Mouse (Mus musculus): ENCODE data around the gene Zfp942. TPM values are rescaled to one million over a fixed set of nuclear protein-coding genes. Genes with fewer than 3 reads are reported as not detected.
A peak's percentile ranks its signal among the peaks of the same experiment; 100 is the strongest.
"Not testable (repeated sequence)": the region's sequence is repeated elsewhere in the genome, so short reads cannot be mapped to it uniquely, and the experiment has no call there.

Gene Zfp942
- total RNA-seq (2015; ENCODE audit: low replicate concordance) (8.8 and 10.4 TPM in 2 replicates), total RNA-seq (2017; ENCODE audit: low replicate concordance) (10.2 and 14.6 TPM in 2 replicates)

- ATAC-seq (replicated peaks; ENCODE audit: low FRiP score, poor library complexity, severe bottlenecking), result peak; percentile 99
These were observed at the start of gene Zfp942, which contains the start of gene Zfp943 for GRCm38 (mm10) chr17:21962107-21962907. Gene Zfp942, minus strand, starts transcription at chr17:21962464. Gene Zfp943, plus strand, starts transcription at chr17:21962552.

GRCm38 (mm10) chr17:21963302-21963701 lies 1.0 kb upstream of the Zfp942 start:
- ATAC-seq (replicated peaks; ENCODE audit: low FRiP score, poor library complexity, severe bottlenecking), result no peak

GRCm38 (mm10) chr17:21909456-21910052 lies 52.7 kb downstream of the Zfp942 start, which contains the start of gene Zfp995:
Gene Zfp995, minus strand, starts transcription at chr17:21909926.
- not testable (repeated sequence) for ATAC-seq (replicated peaks; ENCODE audit: low FRiP score, poor library complexity, severe bottlenecking)

GRCm38 (mm10) chr17:21909039-21909438 lies 53.2 kb downstream of the Zfp942 start:
- ATAC-seq (replicated peaks; ENCODE audit: low FRiP score, poor library complexity, severe bottlenecking), result no peak

Other genes with a start within 250 kb of the Zfp942 start
- gene Zfp229, start 231.7 kb downstream of the Zfp942 start, total RNA-seq (2015; ENCODE audit: low replicate concordance), result 0.42 and 2.7 TPM in 2 replicates
- gene Zfp229, start 231.7 kb downstream of the Zfp942 start, total RNA-seq (2017; ENCODE audit: low replicate concordance), result 1.1 and 1.7 TPM in 2 replicates
- 1.7 TPM in 1 of 2 replicates, not detected in the other for gene Zfp820, start 116.7 kb downstream of the Zfp942 start, total RNA-seq (2015; ENCODE audit: low replicate concordance)
- 2.0 TPM in 1 of 2 replicates, not detected in the other for gene Zfp820, start 116.7 kb downstream of the Zfp942 start, total RNA-seq (2017; ENCODE audit: low replicate concordance)
- gene Zfp995, start 52.5 kb downstream of the Zfp942 start, total RNA-seq (2015; ENCODE audit: low replicate concordance), result not detected in 2 replicates
- gene Zfp995, start 52.5 kb downstream of the Zfp942 start, total RNA-seq (2017; ENCODE audit: low replicate concordance), result 2.5 and 4.7 TPM in 2 replicates
- 11.3 and 12.1 TPM in 2 replicates for gene Zfp943, start 88 bp upstream of the Zfp942 start, total RNA-seq (2015; ENCODE audit: low replicate concordance)
- 12.4 and 14.0 TPM in 2 replicates for gene Zfp943, start 88 bp upstream of the Zfp942 start, total RNA-seq (2017; ENCODE audit: low replicate concordance)
- 1.3 TPM in 1 of 2 replicates, not detected in the other for gene Zfp947, start 203.7 kb upstream of the Zfp942 start, total RNA-seq (2015; ENCODE audit: low replicate concordance)
- 0.70 and 1.2 TPM in 2 replicates for gene Zfp947, start 203.7 kb upstream of the Zfp942 start, total RNA-seq (2017; ENCODE audit: low replicate concordance)

All from erythroblast, adult 5-6 weeks (primary cell).